Mouse (Mus musculus): Measurements from ENCODE around the gene Mvk.

- TF ChIP-seq ZC3H11A (IDR thresholded peaks at IDR 0.05; ENCODE audit: borderline replicate concordance, low read depth, low read length): no peak
- no peak for TF ChIP-seq CHD2 (IDR thresholded peaks at IDR 0.05; ENCODE audit: low read depth, low read length)
- no peak for TF ChIP-seq ZNF384 (IDR thresholded peaks at IDR 0.05; ENCODE audit: low read depth, low read length)
Measured at GRCm38 (mm10) chr5:114509461-114509860, 65.4 kb downstream of the Mvk start.

All from ES-E14 (cell line).